Comparison of ENCODE assay signal across 4 mouse cellular contexts in the genomic region with DNA sequence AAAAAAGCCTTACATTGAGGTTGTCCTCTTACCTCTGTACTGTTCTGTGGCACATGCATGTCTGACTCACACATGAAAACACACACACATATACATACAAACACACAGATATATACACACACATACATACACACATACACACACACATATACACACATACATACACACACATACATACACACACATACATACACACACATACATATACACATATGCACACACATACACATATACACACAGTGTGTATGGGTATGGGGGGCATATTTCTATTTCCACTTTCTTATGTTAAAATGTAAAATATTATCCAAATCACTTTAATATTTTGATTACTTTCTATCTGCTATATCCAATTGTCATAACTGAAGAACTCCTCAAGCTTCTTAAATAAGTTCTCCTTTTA.
"Had no signal": no experiment of that assay in that cellular context is flagged by ENCODE, and none has a peak within 500 bp of the region (broad histone marks: within the 10 kb centered on the region; RNA-seq: fewer than 3 reads in every experiment).

No protein-coding gene starts in this region.

- H3K4me2 ChIP-seq: limb, embryonic 15.5 days; liver, embryonic 12.5 days; lung, embryonic 15.5 days had no signal

- H3K36me3 ChIP-seq: kidney, embryonic 15.5 days; limb, embryonic 15.5 days; liver, embryonic 12.5 days; lung, embryonic 15.5 days had no signal

- H3K27ac ChIP-seq: kidney, embryonic 15.5 days; limb, embryonic 15.5 days; liver, embryonic 12.5 days; lung, embryonic 15.5 days had no signal

- H3K9me3 ChIP-seq: kidney, embryonic 15.5 days; limb, embryonic 15.5 days; liver, embryonic 12.5 days; lung, embryonic 15.5 days had no signal

- H3K27me3 ChIP-seq: kidney, embryonic 15.5 days; limb, embryonic 15.5 days; liver, embryonic 12.5 days; lung, embryonic 15.5 days had no signal

- H3K9ac ChIP-seq: kidney, embryonic 15.5 days; limb, embryonic 15.5 days; liver, embryonic 12.5 days; lung, embryonic 15.5 days had no signal

- H3K4me3 ChIP-seq: kidney, embryonic 15.5 days; limb, embryonic 15.5 days; liver, embryonic 12.5 days; lung, embryonic 15.5 days had no signal

- ATAC-seq: liver, embryonic 12.5 days had no signal
